Mouse (Mus musculus): ENCODE results near the gene Igfbp7. TPM values are rescaled to one million over a fixed set of nuclear protein-coding genes. Genes with fewer than 3 reads are reported as not detected.
"Not testable (repeated sequence)": the region's sequence is repeated elsewhere in the genome, so short reads cannot be mapped to it uniquely, and the experiment has no call there.

Igfbp7 gene
- polyA plus RNA-seq, 1 experiment from 2014 or later = 250 TPM

DNA sequence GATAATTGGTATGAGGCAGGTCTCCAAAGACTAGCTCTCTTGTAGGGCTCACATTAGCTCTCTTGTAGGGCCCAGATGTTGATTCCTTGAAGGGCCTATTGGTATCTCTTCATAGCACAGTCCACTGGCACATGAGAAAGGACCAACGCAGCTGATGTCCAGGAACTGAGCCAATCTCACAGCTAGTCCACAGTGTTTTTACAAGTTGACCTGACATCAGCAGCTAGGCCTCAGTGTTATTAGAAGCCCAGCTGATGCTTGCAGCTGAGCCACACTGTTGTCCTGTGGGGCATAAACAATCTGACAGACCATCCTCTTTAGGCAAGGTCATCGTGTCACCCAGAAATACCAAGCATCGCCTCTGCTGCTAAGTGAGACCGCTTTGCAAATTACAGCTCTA lies 11.7 kb upstream of the Igfbp7 start:
- H3K27me3 ChIP-seq (ENCODE audit: control insufficient read depth, insufficient read depth, low read length); H3K9me3 ChIP-seq (ENCODE audit: control insufficient read depth, low read length); H3K27ac ChIP-seq (ENCODE audit: low read depth, low read length); H3K36me3 ChIP-seq (ENCODE audit: control insufficient read depth, insufficient read depth, low read length); H3K4me3 ChIP-seq (ENCODE audit: low read length); H3K9ac ChIP-seq (ENCODE audit: low read depth, low read length); H3K4me1 ChIP-seq (ENCODE audit: control insufficient read depth, insufficient read depth, low read length); H3K4me2 ChIP-seq (replicated peaks; ENCODE audit: low read depth, low read length): not testable (repeated sequence)
- WGBS = 63% methylated on average over 4 of the region's 4 CpGs
- peak; percentile 60; the same call in 1 of the 2 replicates for ATAC-seq (ENCODE audit: low FRiP score, low TSS enrichment)

DNA sequence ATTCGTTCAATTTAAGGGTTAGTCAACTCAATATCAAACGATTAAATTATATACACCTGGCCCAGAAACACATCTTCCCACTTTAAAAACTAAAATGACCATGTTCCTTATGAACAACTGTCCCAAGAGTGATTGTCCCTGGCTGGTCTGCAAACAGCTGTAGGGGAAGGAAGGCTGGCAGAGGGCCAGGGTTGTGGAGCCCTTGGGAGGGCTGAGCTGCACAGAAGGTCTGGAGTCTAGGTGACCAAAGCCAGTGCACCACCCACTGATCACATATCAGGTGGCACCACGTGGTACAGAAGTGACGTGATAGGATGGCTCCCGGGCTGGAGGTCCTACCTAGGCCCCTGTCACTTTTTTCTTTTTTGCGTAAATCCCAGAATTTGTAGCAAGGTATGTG lies 8.2 kb upstream of the Igfbp7 start:
- no peak overlapping the region for H3K9ac ChIP-seq (ENCODE audit: low read depth, low read length)
- H3K4me3 ChIP-seq (ENCODE audit: low read length) = no peak overlapping the region
- no peaks in the 10 kb centered on the region for H3K4me1 ChIP-seq (ENCODE audit: control insufficient read depth, insufficient read depth, low read length)
- ATAC-seq (ENCODE audit: low FRiP score, low TSS enrichment) = no peak
- WGBS = 86% methylated on average over 6 of the region's 6 CpGs
- H3K4me2 ChIP-seq (replicated peaks; ENCODE audit: low read depth, low read length) = no peak overlapping the region
- H3K27me3 ChIP-seq (ENCODE audit: control insufficient read depth, insufficient read depth, low read length) = no peaks in the 10 kb centered on the region
- no peaks in the 10 kb centered on the region for H3K36me3 ChIP-seq (ENCODE audit: control insufficient read depth, insufficient read depth, low read length)
- H3K9me3 ChIP-seq (ENCODE audit: control insufficient read depth, low read length) = no peaks in the 10 kb centered on the region
- H3K27ac ChIP-seq (ENCODE audit: low read depth, low read length) = no peak overlapping the region

DNA sequence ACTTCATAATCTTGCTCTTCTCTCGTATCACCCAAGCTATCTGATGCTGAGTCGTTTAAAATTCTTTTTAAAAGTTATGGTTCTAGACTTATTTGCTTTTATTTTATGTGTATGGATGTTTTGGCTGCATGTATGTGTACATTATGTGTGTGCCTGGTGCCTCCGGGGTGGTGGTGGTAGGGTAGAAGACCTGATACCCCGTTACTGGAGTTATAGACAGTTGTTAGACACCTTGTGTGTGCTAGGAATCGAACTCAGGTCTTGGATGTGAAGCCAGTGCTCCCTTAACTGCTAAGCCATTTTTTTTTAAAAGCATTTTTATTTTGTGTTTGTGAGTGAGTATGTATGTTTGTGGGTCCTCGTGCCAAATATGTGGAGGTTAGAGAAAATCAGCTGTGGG lies 689 bp upstream of the Igfbp7 start:
- 93% methylated on average over 6 of the region's 6 CpGs for WGBS
- Histone ChIP-seq H3K4me1 (ENCODE audit: control insufficient read depth, insufficient read depth, low read length) (peaks cover 6% of the 10 kb centered on the region; the same call in 1 of the 2 replicates), H3K9ac (ENCODE audit: low read depth, low read length) (no peak overlapping the region), H3K36me3 (ENCODE audit: control insufficient read depth, insufficient read depth, low read length) (no peaks in the 10 kb centered on the region), H3K27ac (ENCODE audit: low read depth, low read length) (no peak overlapping the region), H3K27me3 (ENCODE audit: control insufficient read depth, insufficient read depth, low read length) (no peaks in the 10 kb centered on the region), H3K4me3 (ENCODE audit: low read length) (no peak overlapping the region; the same call in 1 of the 2 replicates), H3K9me3 (ENCODE audit: control insufficient read depth, low read length) (no peaks in the 10 kb centered on the region), H3K4me2 (replicated peaks; ENCODE audit: low read depth, low read length) (no peak overlapping the region; the same call in 1 of the 2 replicates)
- no peak for ATAC-seq (ENCODE audit: low FRiP score, low TSS enrichment)

DNA sequence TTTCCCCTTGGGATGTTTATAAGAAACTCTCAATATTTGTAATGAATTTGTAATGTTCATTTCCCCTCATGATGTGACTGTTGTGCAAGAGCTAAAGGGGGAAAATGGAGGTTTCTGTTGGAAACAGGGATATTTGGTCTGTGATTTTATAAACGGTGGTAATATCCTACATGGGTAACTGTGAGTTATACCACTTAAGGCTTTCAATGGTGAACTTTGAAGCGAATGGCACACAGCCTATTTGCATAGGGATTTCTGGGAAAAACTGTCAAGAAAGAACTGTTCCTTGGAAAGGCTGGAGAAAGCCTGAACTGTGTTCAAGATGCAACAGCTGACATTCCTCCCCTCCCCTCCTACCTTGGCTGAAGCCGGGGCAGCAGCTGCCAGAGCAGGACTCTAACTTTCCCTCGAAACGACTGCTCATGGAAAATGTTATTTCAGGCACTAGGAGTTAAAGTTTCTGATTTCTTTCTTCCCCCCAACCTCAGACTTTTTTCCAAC lies 1.4 kb downstream of the Igfbp7 start:
- H3K4me2 ChIP-seq (replicated peaks; ENCODE audit: low read depth, low read length) = peak overlapping the region; percentile 73
- no peaks in the 10 kb centered on the region for H3K9me3 ChIP-seq (ENCODE audit: control insufficient read depth, low read length)
- H3K4me1 ChIP-seq (ENCODE audit: control insufficient read depth, insufficient read depth, low read length) = peaks cover 8% of the 10 kb centered on the region; the same call in 1 of the 2 replicates
- no peak for ATAC-seq (ENCODE audit: low FRiP score, low TSS enrichment)
- no peaks in the 10 kb centered on the region for H3K27me3 ChIP-seq (ENCODE audit: control insufficient read depth, insufficient read depth, low read length)
- peak overlapping the region; percentile 55; the same call in 1 of the 2 replicates for H3K9ac ChIP-seq (ENCODE audit: low read depth, low read length)
- 49% methylated on average over 5 of the region's 5 CpGs for WGBS
- peak overlapping the region; percentile 55 for H3K4me3 ChIP-seq (ENCODE audit: low read length)
- H3K27ac ChIP-seq (ENCODE audit: low read depth, low read length) = no peak overlapping the region
- no peaks in the 10 kb centered on the region for H3K36me3 ChIP-seq (ENCODE audit: control insufficient read depth, insufficient read depth, low read length)

GRCm38 (mm10) chr5:77405455-77406057 lies 2.3 kb downstream of the Igfbp7 start:
- H3K9me3 ChIP-seq (ENCODE audit: control insufficient read depth, low read length) = no peaks in the 10 kb centered on the region
- H3K27ac ChIP-seq (ENCODE audit: low read depth, low read length) = no peak overlapping the region
- H3K27me3 ChIP-seq (ENCODE audit: control insufficient read depth, insufficient read depth, low read length) = no peaks in the 10 kb centered on the region
- no peak for ATAC-seq (ENCODE audit: low FRiP score, low TSS enrichment)
- H3K36me3 ChIP-seq (ENCODE audit: control insufficient read depth, insufficient read depth, low read length) = no peaks in the 10 kb centered on the region
- H3K4me3 ChIP-seq (ENCODE audit: low read length) = no peak overlapping the region
- H3K4me1 ChIP-seq (ENCODE audit: control insufficient read depth, insufficient read depth, low read length) = peaks cover 12% of the 10 kb centered on the region; the same call in 1 of the 2 replicates
- H3K4me2 ChIP-seq (replicated peaks; ENCODE audit: low read depth, low read length) = no peak overlapping the region
- no peak overlapping the region for H3K9ac ChIP-seq (ENCODE audit: low read depth, low read length)
- WGBS = 67% methylated on average over 5 of the region's 5 CpGs

GRCm38 (mm10) chr5:77404941-77405340 lies 2.9 kb downstream of the Igfbp7 start:
- 77% methylated on average over 10 of the region's 10 CpGs for WGBS
- Histone ChIP-seq H3K27ac (ENCODE audit: low read depth, low read length) (no peak overlapping the region), H3K9me3 (ENCODE audit: control insufficient read depth, low read length) (no peaks in the 10 kb centered on the region), H3K4me1 (ENCODE audit: control insufficient read depth, insufficient read depth, low read length) (peaks cover 18% of the 10 kb centered on the region; the same call in 1 of the 2 replicates), H3K4me2 (replicated peaks; ENCODE audit: low read depth, low read length) (no peak overlapping the region), H3K36me3 (ENCODE audit: control insufficient read depth, insufficient read depth, low read length) (no peaks in the 10 kb centered on the region), H3K4me3 (ENCODE audit: low read length) (no peak overlapping the region), H3K9ac (ENCODE audit: low read depth, low read length) (no peak overlapping the region), H3K27me3 (ENCODE audit: control insufficient read depth, insufficient read depth, low read length) (no peaks in the 10 kb centered on the region)
- ATAC-seq (ENCODE audit: low FRiP score, low TSS enrichment) = no peak

- H3K4me2 ChIP-seq (replicated peaks; ENCODE audit: low read depth, low read length) = no peak overlapping the region
Observed at GRCm38 (mm10) chr5:77402901-77403300, 4.9 kb downstream of the Igfbp7 start.

DNA sequence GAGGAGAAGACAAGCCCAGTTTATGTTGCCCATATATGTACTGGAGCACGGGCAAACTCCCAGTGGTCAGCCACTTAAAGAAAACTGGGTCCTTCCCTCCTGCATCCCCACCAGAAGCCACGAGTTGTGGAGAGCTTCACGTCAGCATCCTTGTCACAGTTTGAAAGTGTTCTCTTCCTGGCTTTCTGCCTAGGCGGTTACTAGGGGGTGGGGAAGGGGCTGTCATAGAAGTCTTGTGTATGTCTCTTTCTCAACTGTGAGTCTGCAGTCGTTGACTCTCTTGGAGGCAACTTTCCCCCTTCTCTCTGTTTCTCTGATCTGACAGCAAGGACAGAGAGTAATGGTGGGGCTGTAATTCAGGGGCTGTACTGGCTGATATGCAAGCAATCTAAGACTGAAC lies 5.7 kb downstream of the Igfbp7 start:
- no peak for ATAC-seq (ENCODE audit: low FRiP score, low TSS enrichment)
- no peak overlapping the region for H3K9ac ChIP-seq (ENCODE audit: low read depth, low read length)
- H3K36me3 ChIP-seq (ENCODE audit: control insufficient read depth, insufficient read depth, low read length) = no peaks in the 10 kb centered on the region
- no peaks in the 10 kb centered on the region for H3K9me3 ChIP-seq (ENCODE audit: control insufficient read depth, low read length)
- H3K4me1 ChIP-seq (ENCODE audit: control insufficient read depth, insufficient read depth, low read length) = peaks cover 34% of the 10 kb centered on the region; the same call in 1 of the 2 replicates
- H3K27me3 ChIP-seq (ENCODE audit: control insufficient read depth, insufficient read depth, low read length) = no peaks in the 10 kb centered on the region
- no peak overlapping the region for H3K4me3 ChIP-seq (ENCODE audit: low read length)
- no peak overlapping the region for H3K4me2 ChIP-seq (replicated peaks; ENCODE audit: low read depth, low read length)
- 57% methylated on average over 5 of the region's 5 CpGs for WGBS
- no peak overlapping the region; the same call in 1 of the 2 replicates for H3K27ac ChIP-seq (ENCODE audit: low read depth, low read length)

More at GRCm38 (mm10) chr5:77402901-77403300, 4.9 kb downstream of the Igfbp7 start:
- H3K9ac ChIP-seq (ENCODE audit: low read depth, low read length) = no peak overlapping the region
- WGBS = 57% methylated on average over 5 of the region's 5 CpGs
- H3K27ac ChIP-seq (ENCODE audit: low read depth, low read length) = no peak overlapping the region
- no peaks in the 10 kb centered on the region for H3K27me3 ChIP-seq (ENCODE audit: control insufficient read depth, insufficient read depth, low read length)
- peaks cover 34% of the 10 kb centered on the region; the same call in 1 of the 2 replicates for H3K4me1 ChIP-seq (ENCODE audit: control insufficient read depth, insufficient read depth, low read length)
- no peaks in the 10 kb centered on the region for H3K36me3 ChIP-seq (ENCODE audit: control insufficient read depth, insufficient read depth, low read length)
- no peaks in the 10 kb centered on the region for H3K9me3 ChIP-seq (ENCODE audit: control insufficient read depth, low read length)
- ATAC-seq (ENCODE audit: low FRiP score, low TSS enrichment) = no peak
- no peak overlapping the region for H3K4me3 ChIP-seq (ENCODE audit: low read length)

GRCm38 (mm10) chr5:77400823-77401222 lies 7.0 kb downstream of the Igfbp7 start:
- Histone ChIP-seq H3K9ac (ENCODE audit: low read depth, low read length) (no peak overlapping the region), H3K27ac (ENCODE audit: low read depth, low read length) (no peak overlapping the region), H3K4me2 (replicated peaks; ENCODE audit: low read depth, low read length) (no peak overlapping the region), H3K27me3 (ENCODE audit: control insufficient read depth, insufficient read depth, low read length) (no peaks in the 10 kb centered on the region), H3K4me3 (ENCODE audit: low read length) (no peak overlapping the region), H3K36me3 (ENCODE audit: control insufficient read depth, insufficient read depth, low read length) (no peaks in the 10 kb centered on the region), H3K4me1 (ENCODE audit: control insufficient read depth, insufficient read depth, low read length) (peaks cover 34% of the 10 kb centered on the region; the same call in 1 of the 2 replicates), H3K9me3 (ENCODE audit: control insufficient read depth, low read length) (no peaks in the 10 kb centered on the region)
- WGBS = 58% methylated on average over 6 of the region's 6 CpGs
- no peak for ATAC-seq (ENCODE audit: low FRiP score, low TSS enrichment)
